Mouse (Mus musculus): ENCODE measurements around the gene Adtrp. TPM values are rescaled to one million over a fixed set of nuclear protein-coding genes. Genes with fewer than 3 reads are reported as not detected.

Adtrp gene
- polyA plus RNA-seq, 1 experiment from 2014 or later: not detected

- H3K36me3 ChIP-seq (ENCODE audit: control insufficient read depth, insufficient read depth, low read length): no peaks in the 10 kb centered on the region
- no peak overlapping the region for H3K4me2 ChIP-seq (ENCODE audit: low read length)
- H3K9me3 ChIP-seq (replicated peaks; ENCODE audit: control insufficient read depth, low read length, poor library complexity, severe bottlenecking): no peaks in the 10 kb centered on the region
- WGBS: 85% methylated on average over 5 of the region's 5 CpGs
- no peak overlapping the region for H3K27ac ChIP-seq (ENCODE audit: low read length)
- H3K9ac ChIP-seq (ENCODE audit: low read depth, low read length): no peak overlapping the region
- no peak for ATAC-seq
- peaks cover 8% of the 10 kb centered on the region for H3K4me1 ChIP-seq (ENCODE audit: control insufficient read depth, insufficient read depth, low read length)
- no peak overlapping the region for H3K4me3 ChIP-seq (ENCODE audit: low read depth, low read length)
- no peaks in the 10 kb centered on the region for H3K27me3 ChIP-seq (ENCODE audit: control insufficient read depth, insufficient read depth, low read depth, low read length)
These were observed 968 bp downstream of the Adtrp start for GRCm38 (mm10) chr13:41846516-41846915.

- no peak for ATAC-seq
- H3K36me3 ChIP-seq (ENCODE audit: control insufficient read depth, insufficient read depth, low read length): no peaks in the 10 kb centered on the region
- 89% methylated on average over 5 of the region's 5 CpGs for WGBS
- H3K9me3 ChIP-seq (replicated peaks; ENCODE audit: control insufficient read depth, low read length, poor library complexity, severe bottlenecking): no peaks in the 10 kb centered on the region
- no peak overlapping the region for H3K4me3 ChIP-seq (ENCODE audit: low read depth, low read length)
- no peaks in the 10 kb centered on the region for H3K4me1 ChIP-seq (ENCODE audit: control insufficient read depth, insufficient read depth, low read length)
- H3K4me2 ChIP-seq (ENCODE audit: low read length): no peak overlapping the region
- no peak overlapping the region for H3K27ac ChIP-seq (ENCODE audit: low read length)
- no peaks in the 10 kb centered on the region for H3K27me3 ChIP-seq (ENCODE audit: control insufficient read depth, insufficient read depth, low read depth, low read length)
- H3K9ac ChIP-seq (ENCODE audit: low read depth, low read length): no peak overlapping the region
These were observed 2.5 kb downstream of the Adtrp start for GRCm38 (mm10) chr13:41845013-41845412.

GRCm38 (mm10) chr13:41844071-41844470 lies 3.4 kb downstream of the Adtrp start:
- Histone ChIP-seq H3K36me3 (ENCODE audit: control insufficient read depth, insufficient read depth, low read length) (no peaks in the 10 kb centered on the region), H3K27me3 (ENCODE audit: control insufficient read depth, insufficient read depth, low read depth, low read length) (no peaks in the 10 kb centered on the region), H3K27ac (ENCODE audit: low read length) (no peak overlapping the region), H3K4me2 (ENCODE audit: low read length) (no peak overlapping the region), H3K4me3 (ENCODE audit: low read depth, low read length) (no peak overlapping the region), H3K9ac (ENCODE audit: low read depth, low read length) (no peak overlapping the region), H3K4me1 (ENCODE audit: control insufficient read depth, insufficient read depth, low read length) (no peaks in the 10 kb centered on the region), H3K9me3 (replicated peaks; ENCODE audit: control insufficient read depth, low read length, poor library complexity, severe bottlenecking) (no peaks in the 10 kb centered on the region)
- no peak for ATAC-seq
- 84% methylated on average over 4 of the region's 4 CpGs for WGBS

GRCm38 (mm10) chr13:41833614-41834139 lies 13.8 kb downstream of the Adtrp start:
- 92% methylated on average over 8 of the region's 8 CpGs for WGBS
- H3K9ac ChIP-seq (ENCODE audit: low read depth, low read length): no peak overlapping the region
- H3K4me1 ChIP-seq (ENCODE audit: control insufficient read depth, insufficient read depth, low read length): no peaks in the 10 kb centered on the region
- no peak for ATAC-seq
- H3K4me2 ChIP-seq (ENCODE audit: low read length): no peak overlapping the region
- no peak overlapping the region for H3K4me3 ChIP-seq (ENCODE audit: low read depth, low read length)
- no peak overlapping the region for H3K27ac ChIP-seq (ENCODE audit: low read length)
- no peaks in the 10 kb centered on the region for H3K27me3 ChIP-seq (ENCODE audit: control insufficient read depth, insufficient read depth, low read depth, low read length)
- no peaks in the 10 kb centered on the region for H3K36me3 ChIP-seq (ENCODE audit: control insufficient read depth, insufficient read depth, low read length)
- H3K9me3 ChIP-seq (replicated peaks; ENCODE audit: control insufficient read depth, low read length, poor library complexity, severe bottlenecking): no peaks in the 10 kb centered on the region

- no peaks in the 10 kb centered on the region for H3K9me3 ChIP-seq (replicated peaks; ENCODE audit: control insufficient read depth, low read length, poor library complexity, severe bottlenecking)
- no peak overlapping the region for H3K9ac ChIP-seq (ENCODE audit: low read depth, low read length)
- H3K4me3 ChIP-seq (ENCODE audit: low read depth, low read length): no peak overlapping the region
- no peak overlapping the region for H3K4me2 ChIP-seq (ENCODE audit: low read length)
- 91% methylated on average over 8 of the region's 8 CpGs for WGBS
- no peaks in the 10 kb centered on the region for H3K4me1 ChIP-seq (ENCODE audit: control insufficient read depth, insufficient read depth, low read length)
- no peak overlapping the region for H3K27ac ChIP-seq (ENCODE audit: low read length)
- ATAC-seq: no peak
- H3K36me3 ChIP-seq (ENCODE audit: control insufficient read depth, insufficient read depth, low read length): no peaks in the 10 kb centered on the region
- H3K27me3 ChIP-seq (ENCODE audit: control insufficient read depth, insufficient read depth, low read depth, low read length): no peaks in the 10 kb centered on the region
These were observed 19.2 kb downstream of the Adtrp start for GRCm38 (mm10) chr13:41828296-41828754.

GRCm38 (mm10) chr13:41827581-41827980 lies 19.9 kb downstream of the Adtrp start:
- H3K9me3 ChIP-seq (replicated peaks; ENCODE audit: control insufficient read depth, low read length, poor library complexity, severe bottlenecking): no peaks in the 10 kb centered on the region
- H3K36me3 ChIP-seq (ENCODE audit: control insufficient read depth, insufficient read depth, low read length): no peaks in the 10 kb centered on the region
- no peak overlapping the region for H3K4me3 ChIP-seq (ENCODE audit: low read depth, low read length)
- no peak for ATAC-seq
- no peak overlapping the region for H3K4me2 ChIP-seq (ENCODE audit: low read length)
- no peaks in the 10 kb centered on the region for H3K4me1 ChIP-seq (ENCODE audit: control insufficient read depth, insufficient read depth, low read length)
- H3K27me3 ChIP-seq (ENCODE audit: control insufficient read depth, insufficient read depth, low read depth, low read length): no peaks in the 10 kb centered on the region
- no peak overlapping the region for H3K27ac ChIP-seq (ENCODE audit: low read length)
- no peak overlapping the region for H3K9ac ChIP-seq (ENCODE audit: low read depth, low read length)
- 92% methylated on average over 5 of the region's 5 CpGs for WGBS

GRCm38 (mm10) chr13:41825379-41825966 lies 22.0 kb downstream of the Adtrp start:
- H3K4me2 ChIP-seq (ENCODE audit: low read length): no peak overlapping the region
- no peak overlapping the region for H3K9ac ChIP-seq (ENCODE audit: low read depth, low read length)
- 78% methylated on average over 11 of the region's 11 CpGs for WGBS
- H3K27ac ChIP-seq (ENCODE audit: low read length): no peak overlapping the region
- no peaks in the 10 kb centered on the region for H3K4me1 ChIP-seq (ENCODE audit: control insufficient read depth, insufficient read depth, low read length)
- no peaks in the 10 kb centered on the region for H3K27me3 ChIP-seq (ENCODE audit: control insufficient read depth, insufficient read depth, low read depth, low read length)
- no peaks in the 10 kb centered on the region for H3K9me3 ChIP-seq (replicated peaks; ENCODE audit: control insufficient read depth, low read length, poor library complexity, severe bottlenecking)
- no peak for ATAC-seq
- no peaks in the 10 kb centered on the region for H3K36me3 ChIP-seq (ENCODE audit: control insufficient read depth, insufficient read depth, low read length)
- H3K4me3 ChIP-seq (ENCODE audit: low read depth, low read length): no peak overlapping the region

- Histone ChIP-seq H3K9me3 (replicated peaks; ENCODE audit: control insufficient read depth, low read length, poor library complexity, severe bottlenecking) (no peaks in the 10 kb centered on the region), H3K4me1 (ENCODE audit: control insufficient read depth, insufficient read depth, low read length) (no peaks in the 10 kb centered on the region), H3K4me3 (ENCODE audit: low read depth, low read length) (no peak overlapping the region), H3K9ac (ENCODE audit: low read depth, low read length) (no peak overlapping the region), H3K27ac (ENCODE audit: low read length) (no peak overlapping the region), H3K36me3 (ENCODE audit: control insufficient read depth, insufficient read depth, low read length) (no peaks in the 10 kb centered on the region), H3K4me2 (ENCODE audit: low read length) (no peak overlapping the region), H3K27me3 (ENCODE audit: control insufficient read depth, insufficient read depth, low read depth, low read length) (no peaks in the 10 kb centered on the region)
- ATAC-seq: no peak
- whole genome bisulfite sequencing: 82% methylated on average over 3 of the region's 3 CpGs
These were observed 24.4 kb downstream of the Adtrp start for GRCm38 (mm10) chr13:41823077-41823476.

- H3K27ac ChIP-seq (ENCODE audit: low read length): no peak overlapping the region
- 13% methylated on average over 2 of the region's 2 CpGs for WGBS
- ATAC-seq: no peak
- no peaks in the 10 kb centered on the region for H3K9me3 ChIP-seq (replicated peaks; ENCODE audit: control insufficient read depth, low read length, poor library complexity, severe bottlenecking)
- no peak overlapping the region for H3K4me2 ChIP-seq (ENCODE audit: low read length)
- no peaks in the 10 kb centered on the region for H3K27me3 ChIP-seq (ENCODE audit: control insufficient read depth, insufficient read depth, low read depth, low read length)
- H3K36me3 ChIP-seq (ENCODE audit: control insufficient read depth, insufficient read depth, low read length): no peaks in the 10 kb centered on the region
- H3K9ac ChIP-seq (ENCODE audit: low read depth, low read length): no peak overlapping the region
- H3K4me3 ChIP-seq (ENCODE audit: low read depth, low read length): no peak overlapping the region
- no peaks in the 10 kb centered on the region for H3K4me1 ChIP-seq (ENCODE audit: control insufficient read depth, insufficient read depth, low read length)
These were observed 24.9 kb downstream of the Adtrp start for GRCm38 (mm10) chr13:41822617-41823016.
